Mouse (Mus musculus): ENCODE measurements at regions not wholly inside any gene's neighbourhood (a gene's known extent, or its start where the extent isn't known, plus 50 kb on each side); places are given as distances from the start of the nearest gene placed in this dataset.

DNA sequence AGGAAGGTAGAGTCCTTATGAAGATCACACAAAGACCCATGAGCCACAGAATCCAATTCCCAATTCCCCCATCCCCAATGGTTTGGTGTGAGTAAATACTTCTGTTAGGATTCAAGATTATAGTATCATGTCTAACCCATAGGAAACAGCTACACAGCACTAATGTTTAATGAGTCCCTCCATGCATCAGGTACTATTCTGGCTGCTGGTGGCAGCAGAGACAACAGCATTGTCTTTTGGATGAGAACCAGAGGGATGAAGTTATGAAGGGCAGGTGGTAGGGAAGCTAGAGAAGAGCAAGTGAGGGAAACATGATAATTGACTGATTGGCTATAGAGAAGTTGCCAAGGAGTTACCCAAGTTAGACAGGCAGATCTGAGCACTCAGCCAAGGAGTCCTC is 885.0 kb downstream of the Epha4 start:
- no peak for TF ChIP-seq POLR2A (IDR thresholded peaks at IDR 0.05; ENCODE audit: low read depth, low read length)
- TF ChIP-seq ELF1 (IDR thresholded peaks at IDR 0.05; ENCODE audit: low read depth, low read length): no peak
- TF ChIP-seq CTCF (conservative IDR thresholded peaks at IDR 0.05 in 1 of 2, IDR thresholded peaks at IDR 0.05 in 1 of 2; ENCODE audit: low read depth in 2 of 2, low read length in 2 of 2): no peak
- TF ChIP-seq ZKSCAN1 (IDR thresholded peaks at IDR 0.05; ENCODE audit: borderline replicate concordance, low read depth, low read length): no peak
- no peak for TF ChIP-seq MEF2A (IDR thresholded peaks at IDR 0.05; ENCODE audit: borderline replicate concordance, low read depth, low read length)
- TF ChIP-seq ZC3H11A (IDR thresholded peaks at IDR 0.05; ENCODE audit: low read depth, low read length): no peak
- no peak for TF ChIP-seq MAFK (IDR thresholded peaks at IDR 0.05; ENCODE audit: insufficient replicate concordance, low read length)
- TF ChIP-seq SMC3 (IDR thresholded peaks at IDR 0.05; ENCODE audit: low read depth, low read length): no peak
- no peak for TF ChIP-seq USF1 (IDR thresholded peaks at IDR 0.05; ENCODE audit: low read depth, low read length)
- no peak for TF ChIP-seq MAZ (IDR thresholded peaks at IDR 0.05; ENCODE audit: low read depth, low read length)
- TF ChIP-seq MXI1 (IDR thresholded peaks at IDR 0.05; ENCODE audit: low read depth, low read length): no peak
- no peak for TF ChIP-seq CHD2 (IDR thresholded peaks at IDR 0.05; ENCODE audit: low read length)
- no peak for TF ChIP-seq HCFC1 (IDR thresholded peaks at IDR 0.05; ENCODE audit: low read depth, low read length)

Data from CH12.LX (cell line).